Mouse (Mus musculus) heart, embryonic 13.5 days (tissue): ENCODE data around the gene Gja4. TPM values are rescaled to one million over a fixed set of nuclear protein-coding genes. Genes with fewer than 3 reads are reported as not detected.

ENCODE experiments used
- ATAC-seq: fragments of 200-750 bp; cut with Nextera tagmentation; 2 replicates; pipeline ENCODE4 v1.8.0; 2017; ENCODE audit warnings: moderate TSS enrichment; ENCODE audit not compliant: insufficient number of reproducible peaks, low FRiP score, low TSS enrichment; ENCODE audit errors: extremely low read depth
- H3K27ac ChIP-seq: fragments of 300-500 bp; sonication (generic); replicated peaks from 2 replicates; pipeline ENCODE4 v1.5.1; 2015; ENCODE audit warnings: moderate library complexity, mild to moderate bottlenecking, inconsistent platforms
- H3K27me3 ChIP-seq: fragments of 300-500 bp; sonication (generic); replicated peaks from 2 replicates; pipeline ENCODE4 v1.6.1; 2015; ENCODE audit warnings: mild to moderate bottlenecking, inconsistent platforms
- H3K36me3 ChIP-seq: fragments of 300-500 bp; sonication (generic); 2 replicates; pipeline ENCODE4 v1.6.1; 2015; ENCODE audit warnings: mild to moderate bottlenecking, inconsistent platforms
- H3K4me1 ChIP-seq: fragments of 300-500 bp; sonication (generic); 2 replicates; pipeline ENCODE4 v1.6.1; 2015; ENCODE audit warnings: inconsistent platforms
- H3K4me2 ChIP-seq: fragments of 300-500 bp; sonication (generic); 2 replicates; pipeline ENCODE4 v1.6.1; 2015; ENCODE audit warnings: inconsistent platforms, mild to moderate bottlenecking, moderate library complexity
- H3K4me3 ChIP-seq: fragments of 300-500 bp; sonication (generic); 2 replicates; pipeline ENCODE4 v1.5.1; 2015; ENCODE audit warnings: moderate library complexity, mild to moderate bottlenecking, inconsistent platforms
- H3K9ac ChIP-seq: fragments of 300-500 bp; sonication (generic); 2 replicates; pipeline ENCODE4 v1.6.1; 2015; ENCODE audit warnings: inconsistent platforms, mild to moderate bottlenecking, moderate library complexity
- H3K9me3 ChIP-seq: fragments of 300-500 bp; sonication (generic); 2 replicates; pipeline ENCODE4 v1.6.1; 2016; ENCODE audit warnings: inconsistent platforms
- WGBS: fragments of 180-500 bp; shearing (Covaris S2); methylation state at CpG from one replicate; pipeline ENCODE4 v1.1.7; 2015; ENCODE audit warnings: mixed read lengths; 5-methylcytosine and 5-hydroxymethylcytosine counted together
- polyA plus RNA-seq: library from polyadenylated mRNA; unstranded; fragments of >200 nt; fragmentation: Nextera tagmentation; extraction: Ambion mirVana; gene quantifications from 2 replicates; pipeline ENCODE4 v1.2.1, GENCODE M21; 2015

The Gja4 gene
- polyA plus RNA-seq, 1 experiment from 2014 or later, result 32.9 TPM

GRCm38 (mm10) chr4:127286907-127287306, 26.9 kb downstream of the Gja4 start:
- peaks cover 19% of the 10 kb centered on the region for H3K4me1 ChIP-seq
- 48% methylated on average over 4 of the region's 4 CpGs for WGBS
- ATAC-seq, result no peak
- no peak overlapping the region for H3K4me2 ChIP-seq
- no peaks in the 10 kb centered on the region for H3K36me3 ChIP-seq
- H3K4me3 ChIP-seq, result no peak overlapping the region
- H3K27me3 ChIP-seq, result no peaks in the 10 kb centered on the region
- H3K9ac ChIP-seq, result no peak overlapping the region
- H3K27ac ChIP-seq, result no peak overlapping the region
- no peaks in the 10 kb centered on the region for H3K9me3 ChIP-seq

GRCm38 (mm10) chr4:127279241-127279640, 34.6 kb downstream of the Gja4 start:
- no peak overlapping the region for H3K4me2 ChIP-seq
- no peaks in the 10 kb centered on the region for H3K9me3 ChIP-seq
- WGBS, result 70% methylated on average over 9 of the region's 9 CpGs
- H3K9ac ChIP-seq, result no peak overlapping the region
- no peaks in the 10 kb centered on the region for H3K36me3 ChIP-seq
- no peak overlapping the region for H3K4me3 ChIP-seq
- peaks cover 6% of the 10 kb centered on the region for H3K27me3 ChIP-seq
- no peak overlapping the region for H3K27ac ChIP-seq
- H3K4me1 ChIP-seq, result no peaks in the 10 kb centered on the region; the same call in none of the 2 replicates
- no peak for ATAC-seq

- WGBS, result 46% methylated on average over 9 of the region's 9 CpGs
- no peak for ATAC-seq
- H3K9ac ChIP-seq, result no peak overlapping the region
- peaks cover 6% of the 10 kb centered on the region for H3K27me3 ChIP-seq
- no peak overlapping the region for H3K4me3 ChIP-seq
- no peaks in the 10 kb centered on the region for H3K36me3 ChIP-seq
- H3K27ac ChIP-seq, result no peak overlapping the region
- no peaks in the 10 kb centered on the region; the same call in none of the 2 replicates for H3K4me1 ChIP-seq
- H3K9me3 ChIP-seq, result no peaks in the 10 kb centered on the region
- H3K4me2 ChIP-seq, result no peak overlapping the region
These were observed 35.3 kb downstream of the Gja4 start for GRCm38 (mm10) chr4:127278451-127279001.

GRCm38 (mm10) chr4:127264183-127264554, 49.7 kb downstream of the Gja4 start:
- Histone ChIP-seq H3K9me3 (no peaks in the 10 kb centered on the region), H3K27ac (peak overlapping the region; percentile 78), H3K36me3 (no peaks in the 10 kb centered on the region), H3K4me2 (peak overlapping the region; percentile 13; the same call in 1 of the 2 replicates), H3K4me3 (no peak overlapping the region), H3K9ac (peak overlapping the region; percentile 37; the same call in 1 of the 2 replicates), H3K27me3 (peaks cover 8% of the 10 kb centered on the region), H3K4me1 (peaks cover 28% of the 10 kb centered on the region)
- WGBS, result 39% methylated on average over 5 of the region's 5 CpGs
- ATAC-seq, result no peak

GRCm38 (mm10) chr4:127263438-127264182, 50.2 kb downstream of the Gja4 start:
- Histone ChIP-seq H3K4me1 (peaks cover 33% of the 10 kb centered on the region), H3K4me3 (no peak overlapping the region), H3K9me3 (no peaks in the 10 kb centered on the region), H3K36me3 (no peaks in the 10 kb centered on the region), H3K27ac (peak overlapping the region; percentile 78), H3K4me2 (peak overlapping the region; percentile 13; the same call in 1 of the 2 replicates), H3K27me3 (0 out of 2 replicates have a peak, but pooled peaks cover 6% of the 10 kb centered on the region), H3K9ac (peak overlapping the region; percentile 37; the same call in 1 of the 2 replicates)
- ATAC-seq, result peak; percentile 43; the same call in 1 of the 2 replicates
- 47% methylated on average over 19 of the region's 19 CpGs for WGBS

GRCm38 (mm10) chr4:127261601-127262000, 52.2 kb downstream of the Gja4 start:
- no peak for ATAC-seq
- no peak overlapping the region for H3K4me3 ChIP-seq
- no peak overlapping the region for H3K4me2 ChIP-seq
- H3K9ac ChIP-seq, result no peak overlapping the region
- no peaks in the 10 kb centered on the region for H3K36me3 ChIP-seq
- WGBS, result 78% methylated on average over 14 of the region's 14 CpGs
- H3K27ac ChIP-seq, result no peak overlapping the region
- H3K9me3 ChIP-seq, result no peaks in the 10 kb centered on the region
- H3K4me1 ChIP-seq, result peaks cover 49% of the 10 kb centered on the region
- H3K27me3 ChIP-seq, result 0 out of 2 replicates have a peak, but pooled peaks cover 4% of the 10 kb centered on the region

Other genes starting within 250 kb of the Gja4 start
- gene Zmym6, start 236.7 kb downstream of the Gja4 start, polyA plus RNA-seq, result 10.6 and 10.7 TPM in 2 replicates
- 12.6 and 13.9 TPM in 2 replicates for gene Tmem35b, start 190.3 kb downstream of the Gja4 start, polyA plus RNA-seq
- gene Dlgap3, start 144.8 kb downstream of the Gja4 start, polyA plus RNA-seq, result 0.45 and 0.57 TPM in 2 replicates
- gene Smim12, start 70.3 kb downstream of the Gja4 start, polyA plus RNA-seq, result 57.3 and 61.5 TPM in 2 replicates
- not detected in 2 replicates for gene Gjb3, start 16.8 kb upstream of the Gja4 start, polyA plus RNA-seq
- gene Gjb4, start 40.0 kb upstream of the Gja4 start, polyA plus RNA-seq, result 0.23 TPM in 1 of 2 replicates, not detected in the other
- gene Gjb5, start 44.1 kb upstream of the Gja4 start, polyA plus RNA-seq, result 0.22 and 0.37 TPM in 2 replicates